ENCODE assay signal across 9 mouse cellular contexts in genomic region chr12:27338721-27339170, GRCm38 (mm10). TPM values are rescaled to one million over a fixed set of nuclear protein-coding genes. Genes with fewer than 3 reads are reported as not detected.
DNase-seq lines count a peak whose midpoint lies in the region; ATAC-seq lines count a peak whose summit lies in the region.
"Had no signal": no experiment of that assay in that cellular context is flagged by ENCODE, and none has a peak within 500 bp of the region (broad histone marks: within the 10 kb centered on the region; RNA-seq: fewer than 3 reads in every experiment).

No protein-coding gene starts in this region.

- peak overlapping the region; percentile 83 for H3K4me3 ChIP-seq in heart, embryonic 15.5 days
- peak overlapping the region; percentile 76 for H3K4me3 ChIP-seq in lung, embryonic 15.5 days

- H3K4me1 ChIP-seq in heart, embryonic 15.5 days (replicated peaks): peaks cover 5% of the 10 kb centered on the region; the same call in 1 of the 2 replicates
- peaks cover 18% of the 10 kb centered on the region for H3K4me1 ChIP-seq in lung, embryonic 15.5 days

- ATAC-seq in heart, embryonic 15.5 days (replicated peaks; ENCODE audit: insufficient number of reproducible peaks, insufficient read depth, low FRiP score, low read depth): no peak
- no peak for ATAC-seq in lung, embryonic 15.5 days (ENCODE audit: borderline replicate concordance, extremely low read depth, low FRiP score, low TSS enrichment)
- ATAC-seq: Patski had no signal

- peak; percentile 13 for DNase-seq in gastrocnemius, postnatal 25 days
- no peak for DNase-seq in gastrocnemius, adult 18-20 months (ENCODE audit: low spot score)
- DNase-seq in cerebellum, postnatal 10 days: peak; percentile 80 to 82
- peak; percentile 30 for DNase-seq in layer of hippocampus, adult 9-11 months
- DNase-seq in right cerebral cortex, postnatal 14 days: peak; percentile 54
- no peak for DNase-seq in spleen, adult 12 weeks (ENCODE audit: low spot score)

- H3K9ac ChIP-seq in heart, embryonic 15.5 days: peak overlapping the region; percentile 86
- peak overlapping the region; percentile 72 for H3K9ac ChIP-seq in lung, embryonic 15.5 days

- H3K36me3 ChIP-seq in heart, embryonic 15.5 days: no peaks in the 10 kb centered on the region
- no peaks in the 10 kb centered on the region for H3K36me3 ChIP-seq in lung, embryonic 15.5 days

- no peaks in the 10 kb centered on the region for H3K9me3 ChIP-seq in heart, embryonic 15.5 days (replicated peaks)
- no peaks in the 10 kb centered on the region for H3K9me3 ChIP-seq in lung, embryonic 15.5 days

- peak overlapping the region; percentile 75 for H3K27ac ChIP-seq in heart, embryonic 15.5 days
- peak overlapping the region; percentile 80 for H3K27ac ChIP-seq in lung, embryonic 15.5 days

- no peaks in the 10 kb centered on the region for H3K27me3 ChIP-seq in heart, embryonic 15.5 days
- H3K27me3 ChIP-seq in lung, embryonic 15.5 days: no peaks in the 10 kb centered on the region
- H3K27me3 ChIP-seq: Patski had no signal

- peak overlapping the region; percentile 93 for H3K4me2 ChIP-seq in heart, embryonic 15.5 days
- peak overlapping the region; percentile 92 for H3K4me2 ChIP-seq in lung, embryonic 15.5 days

- under 1% methylated on average over 40 of the region's 40 CpGs for WGBS in heart, embryonic 15.5 days
- WGBS in lung, embryonic 15.5 days: under 1% methylated on average over 40 of the region's 40 CpGs

RNA-seq across cellular contexts. Expression of gene Sox11, which starts 3.6 kb away (rescaled TPM):
- under 1 TPM; 0.28 to 0.35 TPM for total RNA-seq in gastrocnemius, postnatal 25 days (2021)
- total RNA-seq in gastrocnemius, adult 18-20 months (2021): under 1 TPM; 0.02 TPM
- 13.6 and 13.7 TPM in 2 replicates for polyA plus RNA-seq in heart, embryonic 15.5 days (2015; fragmentation: Nextera tagmentation; extraction: Ambion mirVana)
- polyA plus RNA-seq in lung, embryonic 15.5 days (2015; fragmentation: Nextera tagmentation; extraction: Ambion mirVana): 33.2 and 34.9 TPM in 2 replicates

Comparison
In these comparisons a context has a peak if more than half of its experiments do, and no peak if none do; other contexts are left out.
1. DNase-seq: peak in gastrocnemius, postnatal 25 days (single experiment), cerebellum, postnatal 10 days (2 of 2), layer of hippocampus, adult 9-11 months (single experiment) and right cerebral cortex, postnatal 14 days (single experiment); none in gastrocnemius, adult 18-20 months (single experiment) and spleen, adult 12 weeks (single experiment).